Mouse (Mus musculus) intestine, postnatal 0 days (tissue): ENCODE measurements around the gene Lrig1. TPM values are rescaled to one million over a fixed set of nuclear protein-coding genes. Genes with fewer than 3 reads are reported as not detected.

Experiments used
- ATAC-seq: fragments of 200-750 bp; cut with Nextera tagmentation; 2 replicates; pipeline ENCODE4 v1.8.0; 2017; ENCODE audit warnings: mild to moderate bottlenecking, moderate TSS enrichment, moderate library complexity
- H3K27ac ChIP-seq: fragments of 300-500 bp; sonication (generic); 2 replicates; pipeline ENCODE4 v1.5.1; 2014; ENCODE audit warnings: mild to moderate bottlenecking, low read depth, low read length, moderate library complexity
- H3K27me3 ChIP-seq: fragments of 300-500 bp; sonication (generic); replicated peaks from 2 replicates; pipeline ENCODE4 v1.6.1; 2014; ENCODE audit warnings: low read length, mixed read lengths; ENCODE audit not compliant: control insufficient read depth, insufficient read depth
- H3K36me3 ChIP-seq: fragments of 300-500 bp; sonication (generic); 2 replicates; pipeline ENCODE4 v1.6.1; 2014; ENCODE audit warnings: mild to moderate bottlenecking, moderate library complexity; ENCODE audit not compliant: control insufficient read depth, insufficient read depth
- H3K4me1 ChIP-seq: fragments of 300-500 bp; sonication (generic); replicated peaks from 2 replicates; pipeline ENCODE4 v1.6.1; 2014; ENCODE audit warnings: antibody characterized with exemption, low read length, mixed read lengths; ENCODE audit not compliant: control insufficient read depth, insufficient read depth
- H3K4me2 ChIP-seq: fragments of 300-500 bp; sonication (generic); replicated peaks from 2 replicates; pipeline ENCODE4 v1.6.1; 2014; ENCODE audit warnings: low read depth, mild to moderate bottlenecking, moderate library complexity
- H3K4me3 ChIP-seq: fragments of 300-500 bp; sonication (generic); 2 replicates; pipeline ENCODE4 v1.5.1; 2014; ENCODE audit warnings: low read depth, low read length
- H3K9ac ChIP-seq: fragments of 300-500 bp; sonication (generic); 2 replicates; pipeline ENCODE4 v1.6.1; 2014; ENCODE audit warnings: mild to moderate bottlenecking, low read depth, low read length
- H3K9me3 ChIP-seq: fragments of 300-500 bp; sonication (generic); 2 replicates; pipeline ENCODE4 v1.6.1; 2016; ENCODE audit warnings: mixed run types; ENCODE audit not compliant: control insufficient read depth
- CTCF ChIP-seq: sonication (generic); IDR thresholded peaks from 2 replicates; pipeline ENCODE4 v1.5.1; 2016; ENCODE audit warnings: low read depth, mild to moderate bottlenecking, control low read depth, antibody characterized with exemption, moderate library complexity
- WGBS: fragments of 180-500 bp; shearing (Covaris S2); extraction: QIAGEN DNeasy Blood & Tissue Kit; methylation state at CpG from one replicate; pipeline ENCODE4 v1.1.7; 2014; 5-methylcytosine and 5-hydroxymethylcytosine counted together
- polyA plus RNA-seq: library from polyadenylated mRNA; unstranded; fragments of >200 nt; fragmentation: Nextera tagmentation; extraction: Ambion mirVana; gene quantifications from 2 replicates; pipeline ENCODE4 v1.2.1, GENCODE M21; 2015

Gene Lrig1
- polyA plus RNA-seq, 1 experiment from 2014 or later: 13.4 TPM

DNA sequence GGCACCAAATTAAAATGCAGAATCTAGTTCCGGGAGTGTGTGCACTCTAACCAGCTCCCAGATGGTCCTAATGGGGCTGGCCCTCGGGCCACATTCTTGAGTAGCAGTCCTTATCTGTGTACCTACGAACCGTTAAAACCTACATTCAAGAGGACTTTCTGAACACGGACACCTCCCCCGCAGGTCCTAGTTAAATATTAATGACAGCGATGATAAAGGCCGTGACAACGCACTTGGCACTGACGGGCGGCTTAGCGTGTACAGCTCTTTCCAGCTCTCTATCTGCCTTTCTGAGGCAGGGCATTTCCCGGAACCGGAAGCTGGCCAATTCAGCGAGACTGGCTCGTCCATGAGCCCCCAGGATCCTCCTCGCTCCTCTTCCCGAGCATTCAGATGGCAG, 29.9 kb upstream of the Lrig1 start:
- no peak for TF ChIP-seq CTCF
- H3K9ac ChIP-seq: no peak overlapping the region
- no peaks in the 10 kb centered on the region for H3K36me3 ChIP-seq
- no peak overlapping the region for H3K4me3 ChIP-seq
- peak overlapping the region; percentile 28 for H3K4me2 ChIP-seq
- no peaks in the 10 kb centered on the region for H3K9me3 ChIP-seq
- ATAC-seq: peak; percentile 90
- H3K27me3 ChIP-seq: no peaks in the 10 kb centered on the region
- 0 out of 2 replicates have a peak overlapping the region, but pooled peaks have one; percentile 47 for H3K27ac ChIP-seq
- 0 out of 2 replicates have a peak, but pooled peaks cover 3% of the 10 kb centered on the region for H3K4me1 ChIP-seq
- 30% methylated on average over 18 of the region's 18 CpGs for WGBS

- no peak overlapping the region for H3K27ac ChIP-seq
- H3K4me3 ChIP-seq: no peak overlapping the region
- H3K9ac ChIP-seq: no peak overlapping the region
- H3K9me3 ChIP-seq: no peaks in the 10 kb centered on the region
- 0 out of 2 replicates have a peak, but pooled peaks cover 3% of the 10 kb centered on the region for H3K4me1 ChIP-seq
- no peak overlapping the region for H3K4me2 ChIP-seq
- ATAC-seq: no peak
- WGBS: 41% methylated on average over 3 of the region's 3 CpGs
- no peak for TF ChIP-seq CTCF
- no peaks in the 10 kb centered on the region for H3K36me3 ChIP-seq
- H3K27me3 ChIP-seq: no peaks in the 10 kb centered on the region
These were observed 29.2 kb upstream of the Lrig1 start for GRCm38 (mm10) chr6:94729132-94729531.

DNA sequence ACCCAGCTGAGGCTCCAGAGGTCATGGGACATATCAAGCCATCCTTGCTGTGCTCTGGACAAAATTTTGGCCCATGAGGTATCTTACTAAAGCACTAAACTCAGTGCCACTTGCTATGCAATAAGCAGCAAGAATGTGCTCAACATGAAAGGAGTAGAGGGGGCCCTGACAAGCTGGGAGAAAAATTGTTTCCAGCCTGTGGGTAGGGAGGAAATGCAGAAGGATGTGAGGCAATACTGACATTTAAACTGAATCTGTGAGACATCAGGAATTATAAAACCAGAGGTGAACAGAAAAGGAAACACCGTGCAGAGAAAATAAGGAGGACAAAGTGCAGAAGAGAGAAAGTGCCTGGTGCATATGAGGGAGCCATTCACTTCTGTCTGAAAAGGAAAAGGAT, 24.7 kb upstream of the Lrig1 start:
- Histone ChIP-seq H3K27ac (no peak overlapping the region), H3K4me3 (no peak overlapping the region), H3K36me3 (no peaks in the 10 kb centered on the region), H3K9ac (no peak overlapping the region), H3K9me3 (no peaks in the 10 kb centered on the region), H3K27me3 (no peaks in the 10 kb centered on the region), H3K4me2 (no peak overlapping the region), H3K4me1 (0 out of 2 replicates have a peak, but pooled peaks cover 3% of the 10 kb centered on the region)
- ATAC-seq: no peak
- no peak for TF ChIP-seq CTCF
- 25% methylated on average over 1 of the region's 1 CpGs for WGBS

DNA sequence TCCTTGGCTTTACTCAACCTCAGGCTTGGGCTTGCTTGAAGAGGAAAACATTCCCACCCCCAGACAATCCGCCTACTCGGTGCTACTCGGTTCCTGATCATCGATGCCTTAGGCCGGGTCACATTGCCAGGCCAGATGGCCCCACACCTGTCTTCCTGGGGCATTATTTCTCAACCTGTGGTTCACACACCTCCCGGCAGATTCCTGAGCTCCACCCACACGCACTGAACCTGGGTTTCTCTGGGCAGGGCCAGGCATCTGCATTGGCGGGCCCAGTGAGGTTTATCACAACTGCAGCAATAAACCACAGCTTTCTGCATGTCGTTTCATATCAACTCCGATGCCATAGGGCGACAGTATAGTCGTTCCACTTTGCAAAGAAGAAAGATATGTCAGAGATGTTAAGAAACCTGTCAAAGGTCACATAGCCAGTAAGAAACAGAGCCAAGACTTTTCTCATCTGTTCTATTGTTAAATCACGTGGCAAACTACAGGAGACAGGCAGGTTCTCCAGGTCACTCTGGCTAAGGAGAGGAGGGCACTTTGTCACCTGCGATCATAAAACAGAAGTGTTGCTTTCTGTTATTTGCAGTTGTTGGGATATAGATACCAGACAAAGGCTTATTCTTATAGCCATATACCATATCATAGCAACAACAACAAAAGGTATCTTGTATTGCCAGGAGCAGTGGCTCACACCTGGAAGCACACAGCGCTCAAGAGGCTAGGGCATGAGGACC, 18.8 kb upstream of the Lrig1 start:
- H3K4me2 ChIP-seq: no peak overlapping the region
- WGBS: 41% methylated on average over 15 of the region's 15 CpGs
- peak overlapping the region; percentile 57 for H3K27ac ChIP-seq
- TF ChIP-seq CTCF: 0 out of 2 replicates have a peak, but pooled peaks have one; percentile 3
- H3K4me1 ChIP-seq: peaks cover 4% of the 10 kb centered on the region; the same call in 1 of the 2 replicates
- H3K27me3 ChIP-seq: no peaks in the 10 kb centered on the region
- H3K36me3 ChIP-seq: no peaks in the 10 kb centered on the region
- H3K9me3 ChIP-seq: no peaks in the 10 kb centered on the region
- H3K9ac ChIP-seq: no peak overlapping the region
- H3K4me3 ChIP-seq: no peak overlapping the region
- peak; percentile 93 for ATAC-seq

GRCm38 (mm10) chr6:94717705-94718489, 17.9 kb upstream of the Lrig1 start:
- Histone ChIP-seq H3K27me3 (no peaks in the 10 kb centered on the region), H3K4me2 (no peak overlapping the region), H3K9me3 (no peaks in the 10 kb centered on the region), H3K4me1 (peaks cover 4% of the 10 kb centered on the region; the same call in 1 of the 2 replicates), H3K27ac (peak overlapping the region; percentile 57), H3K9ac (no peak overlapping the region), H3K4me3 (no peak overlapping the region), H3K36me3 (no peaks in the 10 kb centered on the region)
- WGBS: 46% methylated on average over 7 of the region's 7 CpGs
- no peak for TF ChIP-seq CTCF
- ATAC-seq: no peak

- Histone ChIP-seq H3K9me3 (no peaks in the 10 kb centered on the region), H3K27me3 (no peaks in the 10 kb centered on the region), H3K4me2 (no peak overlapping the region), H3K4me1 (peaks cover 4% of the 10 kb centered on the region; the same call in 1 of the 2 replicates), H3K27ac (no peak overlapping the region), H3K4me3 (no peak overlapping the region), H3K9ac (no peak overlapping the region), H3K36me3 (no peaks in the 10 kb centered on the region)
- no peak for ATAC-seq
- TF ChIP-seq CTCF: no peak
- WGBS: 27% methylated on average over 4 of the region's 4 CpGs
These were observed 15.6 kb upstream of the Lrig1 start for GRCm38 (mm10) chr6:94715645-94715940.
